Mouse (Mus musculus) megakaryocyte progenitor cell, adult 5-6 weeks (primary cell): ENCODE measurements at regions not wholly inside any gene's neighbourhood (a gene's known extent, or its start where the extent isn't known, plus 50 kb on each side); places are given as distances from the start of the nearest gene placed in this dataset.

Source experiments
- ATAC-seq: replicated peaks from 2 replicates; pipeline ENCODE4 v1.8.0; 2016; ENCODE audit warnings: mild to moderate bottlenecking, moderate TSS enrichment, inconsistent platforms; ENCODE audit not compliant: poor library complexity

DNA sequence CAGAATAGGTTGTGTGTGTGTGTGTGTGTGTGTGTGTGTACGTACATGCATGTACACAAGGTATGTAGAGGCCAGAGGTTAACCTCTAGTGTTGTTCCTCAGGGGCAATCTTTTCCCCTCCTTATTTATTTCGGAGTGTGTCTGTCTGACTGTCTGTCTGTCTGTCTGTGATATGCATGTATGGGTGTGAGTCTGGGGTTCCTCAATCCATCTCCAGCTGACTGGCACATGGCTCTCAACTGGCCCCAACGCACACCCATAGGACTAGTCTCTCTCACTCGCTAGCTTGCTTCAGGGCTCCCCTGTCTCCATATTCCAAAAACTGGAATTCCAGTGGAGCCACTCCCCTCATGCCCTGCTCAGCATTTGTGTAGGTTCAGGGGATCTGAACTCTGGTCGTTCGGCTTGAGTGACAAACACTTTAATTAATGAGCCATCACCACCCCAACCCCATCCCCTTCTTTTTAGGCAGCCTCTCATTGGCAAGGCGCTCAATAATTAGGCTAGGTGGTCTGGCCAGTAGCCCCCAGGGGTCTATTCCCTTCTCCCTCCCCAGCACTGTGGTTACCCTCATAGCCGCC, 200.7 kb upstream of the Klf3 start:
- no peak for ATAC-seq

DNA sequence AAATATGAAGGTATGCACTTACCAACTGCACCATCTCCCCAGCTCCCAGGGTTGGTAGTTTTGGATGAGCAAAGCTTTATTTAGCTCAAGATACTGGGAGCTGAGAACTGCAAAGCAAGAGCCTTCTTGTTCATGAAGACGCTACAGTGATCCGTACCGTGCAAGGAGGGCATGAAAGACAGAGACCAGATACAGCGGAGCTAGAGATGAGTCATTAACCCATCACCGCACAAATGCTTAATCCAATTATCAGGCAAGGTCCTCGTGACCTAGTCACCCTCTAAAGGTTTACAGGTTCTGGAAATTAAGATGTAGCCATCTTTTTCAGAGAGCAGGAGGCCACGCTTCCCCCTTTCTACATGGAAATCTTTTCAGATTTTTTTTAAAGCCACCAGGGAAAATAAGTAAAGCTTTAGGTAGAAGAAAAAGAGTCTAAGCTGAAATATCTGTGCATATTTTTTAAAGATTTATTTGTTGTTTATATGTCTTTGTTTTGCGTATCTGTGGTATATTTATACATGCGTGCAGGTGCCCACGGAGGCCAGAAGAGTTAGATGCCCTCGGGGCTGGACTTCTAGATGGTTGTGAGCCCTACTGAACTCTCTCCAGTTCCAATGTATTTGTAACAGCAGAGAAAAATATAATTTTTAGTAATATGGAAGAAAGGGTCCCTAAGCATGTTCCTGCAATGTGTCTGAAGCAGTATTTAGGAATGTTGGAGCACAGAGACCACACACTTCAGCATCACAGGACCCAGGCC, 200.0 kb upstream of the Klf3 start:
- ATAC-seq = no peak

DNA sequence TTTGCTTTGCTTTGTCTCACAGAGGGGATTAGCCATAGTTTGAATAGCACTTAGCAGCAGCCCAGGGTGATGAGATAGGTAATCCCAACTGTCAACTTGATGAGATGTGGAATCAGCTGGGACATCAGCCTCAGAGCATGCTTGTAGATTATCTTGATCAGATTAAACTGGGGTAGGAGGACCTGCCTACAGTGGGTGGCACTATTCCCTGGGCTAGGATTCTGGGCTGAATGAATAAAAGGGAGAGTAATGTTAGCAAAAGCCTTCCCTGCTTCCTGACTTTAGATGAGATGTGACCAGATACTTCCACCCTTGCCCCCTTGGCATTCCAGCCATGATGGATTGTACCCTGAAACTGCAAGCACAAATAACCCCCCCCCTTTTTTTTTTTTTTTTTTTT, 198.0 kb upstream of the Klf3 start:
- ATAC-seq = no peak

DNA sequence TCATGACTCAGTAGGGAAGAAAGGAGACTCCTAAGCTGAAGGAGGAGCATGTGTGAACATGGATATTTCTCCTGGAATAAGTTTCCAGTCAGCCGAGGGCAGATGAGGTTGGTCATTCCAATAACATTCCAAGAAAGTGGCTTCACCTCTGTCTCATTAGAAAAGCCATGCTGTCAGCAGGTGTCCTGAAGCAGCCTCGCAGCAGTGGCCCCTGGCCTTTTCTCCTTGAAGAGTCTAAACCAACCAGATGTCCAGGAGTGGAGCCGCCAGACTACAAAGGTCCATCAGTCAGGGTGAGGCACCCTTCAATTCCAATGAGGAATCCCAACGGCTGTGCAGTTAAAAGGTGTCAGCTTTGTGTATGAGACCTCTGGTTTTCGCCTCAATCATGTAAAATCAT, 197.2 kb upstream of the Klf3 start:
- ATAC-seq = no peak

DNA sequence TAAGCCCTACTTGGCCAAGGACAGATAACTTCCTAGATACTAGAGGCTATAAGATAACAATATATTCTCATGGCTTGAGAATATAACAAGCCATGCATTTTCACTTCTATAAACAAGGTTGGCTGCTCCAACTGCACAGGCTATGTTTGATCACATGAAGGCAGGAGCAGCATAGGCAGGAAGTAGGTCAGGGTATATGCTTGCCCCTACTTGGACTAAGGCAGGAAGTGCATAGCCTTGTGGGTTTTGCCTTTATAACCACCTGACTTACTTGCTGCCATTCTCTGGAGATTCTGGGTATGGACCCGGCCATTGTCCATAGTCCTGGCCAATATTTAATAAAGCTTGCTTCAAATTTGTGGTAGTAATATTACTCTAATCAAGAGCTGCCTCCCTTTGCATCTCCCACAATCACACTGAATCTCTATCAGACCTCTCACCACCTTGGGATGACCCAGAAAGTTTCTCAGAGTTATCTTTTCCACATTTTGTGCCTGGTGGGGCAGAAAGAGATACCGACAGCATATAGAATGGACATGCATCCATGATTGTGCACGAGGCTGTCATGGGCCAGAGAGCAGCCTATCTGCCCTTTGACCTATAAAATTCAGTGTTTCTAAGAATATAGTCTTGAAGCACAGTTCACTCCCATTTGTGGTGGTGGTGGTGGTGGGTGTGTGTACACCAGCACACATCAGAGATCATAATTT, 193.7 kb upstream of the Klf3 start:
- peak; percentile 24; the same call in 1 of the 2 replicates for ATAC-seq

DNA sequence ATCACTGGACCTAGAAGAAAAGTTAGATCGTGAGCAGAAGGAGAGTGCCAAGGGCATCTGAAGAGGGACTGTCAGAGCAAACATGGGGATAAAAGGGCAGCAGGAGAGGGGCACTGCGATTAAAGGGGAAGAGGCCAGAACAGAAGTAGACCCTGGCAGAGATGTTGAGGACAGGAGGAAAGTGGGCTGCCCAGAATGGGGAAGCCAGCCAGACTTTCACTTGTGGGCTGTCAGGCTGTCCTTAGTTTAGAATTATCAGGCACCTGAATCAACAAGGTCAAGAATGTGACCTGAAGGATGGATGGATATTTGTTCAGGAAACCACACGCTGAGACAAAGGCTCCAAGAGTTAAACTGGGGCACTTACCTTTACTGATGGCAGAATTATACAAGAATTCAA, 193.0 kb upstream of the Klf3 start:
- ATAC-seq = peak; percentile 60

DNA sequence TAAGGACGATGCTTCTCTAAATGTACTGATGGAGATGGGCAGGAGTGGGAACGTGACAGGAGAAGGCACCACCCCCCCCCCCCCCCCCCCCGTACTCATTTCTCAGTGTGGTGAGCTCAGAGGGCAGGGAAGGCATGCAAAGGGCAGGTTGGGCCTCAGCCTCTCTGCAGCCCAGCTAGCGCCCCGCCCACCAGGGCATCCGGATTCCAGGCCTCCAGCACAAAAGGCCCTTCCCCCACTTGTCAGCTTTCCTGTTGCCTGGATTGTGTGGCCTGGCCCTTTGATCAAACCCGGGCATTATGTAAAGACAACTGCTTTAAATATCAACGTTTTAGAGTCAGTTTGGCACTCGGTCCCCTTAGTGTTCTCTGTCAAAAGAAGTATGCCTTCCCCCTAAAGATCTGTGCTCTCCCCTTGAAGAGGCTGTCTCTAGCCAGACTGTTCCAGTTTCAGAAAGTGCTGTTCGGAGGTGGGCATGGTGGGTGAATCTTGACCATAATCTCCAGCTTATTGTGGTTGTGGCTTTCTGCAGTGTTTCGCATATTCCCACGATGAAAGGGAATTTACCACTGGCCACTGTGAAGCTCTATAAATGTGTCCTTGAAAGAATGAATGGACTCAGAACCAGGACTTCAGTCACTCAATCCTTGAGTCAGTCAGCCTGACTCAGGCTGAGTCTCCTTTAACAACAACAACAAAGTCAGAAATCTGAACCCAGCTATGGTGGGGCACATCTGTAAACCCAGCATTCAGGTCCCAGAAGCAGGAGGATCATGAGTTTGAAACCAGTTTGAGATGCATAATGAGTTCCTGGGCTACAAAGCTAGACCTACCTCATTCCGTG, 192.4 kb upstream of the Klf3 start:
- peak; percentile 54 for ATAC-seq

DNA sequence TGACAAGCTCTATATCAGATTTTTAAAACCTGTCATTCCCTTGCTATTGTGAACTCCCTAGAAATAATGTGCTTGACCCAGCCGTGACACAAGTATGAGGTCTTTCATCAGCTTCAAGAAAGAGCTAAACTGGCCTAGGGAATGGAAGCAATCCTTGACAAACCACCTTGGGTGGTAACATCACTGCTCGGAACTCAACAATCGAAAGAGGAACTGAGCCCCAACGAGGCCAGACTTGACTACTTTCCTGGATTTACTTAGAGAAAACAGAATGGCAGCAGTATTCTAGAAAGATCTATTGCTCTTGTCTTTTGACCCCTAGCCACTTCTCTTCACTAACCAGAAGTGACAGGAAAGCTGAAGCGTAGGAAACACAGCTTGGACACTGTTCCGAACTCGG, 191.2 kb upstream of the Klf3 start:
- peak; percentile 54; the same call in 1 of the 2 replicates for ATAC-seq

DNA sequence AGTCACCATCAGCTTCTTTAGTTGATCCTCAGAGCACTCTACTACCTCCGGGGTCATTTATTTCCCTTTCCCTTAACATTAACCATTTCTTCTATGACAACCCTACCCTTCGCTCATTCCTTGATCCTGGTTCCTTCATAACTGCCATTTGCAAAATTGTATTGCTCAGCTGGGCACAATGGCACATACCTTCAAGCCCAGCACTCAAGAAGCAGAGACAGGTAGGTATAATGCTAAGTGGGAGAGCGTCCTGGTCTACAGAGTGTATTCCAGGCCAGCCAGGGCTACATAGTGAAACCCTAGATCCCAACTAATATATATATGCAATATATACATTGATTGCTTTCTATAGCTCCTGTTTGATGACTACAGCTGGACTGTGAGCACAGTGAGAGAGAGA, 189.5 kb upstream of the Klf3 start:
- no peak for ATAC-seq

DNA sequence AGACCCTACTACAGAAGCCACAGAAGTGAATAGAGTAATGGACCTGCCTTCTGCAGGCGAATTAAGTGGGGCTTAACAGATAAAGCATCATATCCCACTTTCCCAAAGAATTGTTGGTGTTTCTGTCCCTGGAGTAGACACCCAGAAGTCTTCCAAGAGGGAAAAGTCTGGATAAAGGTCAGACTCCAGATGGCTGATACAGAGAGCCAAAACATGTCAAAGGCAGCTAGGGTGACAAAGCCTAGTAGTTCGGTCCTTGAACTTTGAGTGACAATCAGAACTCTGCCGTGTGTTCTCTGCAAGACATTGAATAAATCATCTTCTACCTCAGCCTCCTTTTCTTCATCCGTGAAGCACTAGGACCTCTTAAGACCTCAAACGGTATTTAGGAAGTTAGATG, 185.1 kb upstream of the Klf3 start:
- ATAC-seq = no peak

DNA sequence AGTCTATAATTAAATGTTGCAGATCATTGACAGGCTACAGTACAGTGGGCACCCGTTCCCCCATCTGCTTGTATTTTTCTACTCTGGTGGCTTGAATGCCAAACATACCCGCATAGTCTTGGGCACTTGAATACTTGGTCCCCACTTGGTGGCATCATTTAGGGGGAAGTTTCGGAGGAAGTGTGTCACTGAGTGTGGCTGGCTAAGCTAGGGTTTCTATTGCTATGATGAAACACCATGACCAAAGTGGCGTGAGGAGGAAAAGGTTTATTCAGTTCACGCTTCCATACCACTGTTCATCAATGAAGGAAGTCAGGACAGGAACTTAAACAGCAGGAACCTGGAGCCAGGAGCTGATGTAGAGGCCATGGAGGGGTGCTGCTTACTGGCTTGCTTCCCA, 183.4 kb upstream of the Klf3 start:
- peak; percentile 94 for ATAC-seq

DNA sequence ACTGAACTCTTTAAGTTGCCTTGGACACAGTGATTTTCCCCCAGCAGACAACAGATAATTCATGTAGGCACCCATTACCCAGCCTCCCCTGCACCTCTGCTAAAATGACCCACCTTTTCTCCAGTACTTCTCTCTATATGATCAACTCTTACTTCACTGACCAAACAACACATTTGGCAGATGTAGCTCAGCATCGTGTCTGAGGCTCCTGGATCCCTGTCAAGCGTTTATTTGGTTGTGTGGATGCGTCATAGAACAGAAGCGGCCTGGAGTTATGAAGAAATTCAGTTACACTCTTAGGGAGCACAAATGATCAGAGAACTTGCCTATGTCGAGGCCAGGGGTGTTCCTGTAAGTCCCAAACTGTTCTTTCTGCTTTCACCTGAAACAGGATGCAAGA, 182.5 kb upstream of the Klf3 start:
- ATAC-seq = no peak

DNA sequence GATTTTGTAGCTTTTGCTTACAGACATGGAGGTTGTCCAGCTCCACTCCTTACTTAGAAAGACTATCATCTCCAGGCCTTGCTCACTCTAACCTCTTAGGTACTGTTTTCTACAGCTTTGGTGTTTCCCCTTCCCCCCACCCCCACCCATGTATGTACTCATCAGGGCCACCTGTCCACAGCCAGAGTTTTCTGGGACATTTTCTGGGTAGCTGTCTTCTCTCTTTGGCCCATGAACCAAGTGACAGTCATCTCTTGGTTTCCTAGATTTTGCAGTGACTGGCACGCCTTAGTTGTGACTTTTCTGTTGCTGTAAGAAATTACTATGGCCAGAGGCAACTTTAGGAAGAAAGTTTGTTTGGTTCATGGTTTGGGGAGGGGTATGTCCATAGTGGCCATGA, 181.8 kb upstream of the Klf3 start:
- ATAC-seq = no peak

DNA sequence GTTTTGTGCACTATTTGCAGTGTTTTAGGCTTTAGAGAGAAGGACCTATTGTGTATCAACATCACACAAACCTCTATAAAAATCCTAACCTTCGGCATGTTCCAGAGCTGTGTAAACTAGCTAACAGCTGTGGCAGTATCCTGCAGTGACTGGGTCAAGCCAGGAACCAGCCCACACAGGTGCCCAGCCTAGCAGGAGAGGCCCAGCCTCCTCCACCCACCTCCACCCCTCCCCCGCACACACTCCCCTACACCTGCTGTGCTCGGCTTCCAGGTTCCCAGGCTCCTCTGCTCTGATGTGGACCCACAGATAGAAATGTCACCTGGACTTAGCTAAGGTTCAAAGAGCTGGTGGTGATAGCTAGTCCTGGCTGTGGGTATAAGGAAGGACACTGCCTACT, 179.5 kb upstream of the Klf3 start:
- ATAC-seq = no peak

DNA sequence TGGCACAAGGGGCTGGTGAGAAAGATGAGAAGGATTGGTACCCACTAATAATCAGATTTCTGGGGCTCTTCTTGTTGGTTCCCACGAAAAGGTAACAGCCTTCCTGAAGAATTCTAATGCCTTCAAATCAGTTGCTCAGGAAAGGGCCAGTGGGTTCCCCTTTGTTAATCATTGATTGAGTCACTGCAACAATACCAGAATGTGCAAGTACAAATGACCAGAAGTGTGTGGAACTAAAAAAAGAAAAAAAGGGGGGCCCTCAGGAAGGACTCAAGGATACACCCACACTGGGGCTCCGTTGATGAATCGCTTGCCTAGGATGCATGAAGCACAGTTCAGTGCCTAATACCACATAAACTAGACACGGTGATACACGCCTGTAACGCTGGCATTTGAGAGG, 179.0 kb upstream of the Klf3 start:
- ATAC-seq = no peak

DNA sequence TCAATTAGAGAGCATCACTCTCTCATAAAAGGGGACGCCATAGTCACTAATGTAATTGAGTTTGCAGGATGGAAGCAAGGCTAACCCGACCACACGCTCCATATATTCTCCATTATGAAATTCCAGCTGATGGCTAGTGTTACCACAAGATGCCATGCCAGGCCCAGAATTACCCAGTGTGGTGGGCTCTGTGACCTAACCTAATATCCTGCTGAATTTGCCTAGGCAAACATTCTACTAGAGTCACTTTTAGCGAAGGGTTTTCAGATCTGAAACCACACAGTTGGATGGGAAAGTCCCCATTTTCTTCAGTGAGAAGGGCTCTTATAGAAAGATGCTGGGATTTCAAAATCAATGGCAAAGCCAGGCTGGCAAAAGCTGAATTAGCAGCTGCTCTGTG, 177.8 kb upstream of the Klf3 start:
- no peak for ATAC-seq

DNA sequence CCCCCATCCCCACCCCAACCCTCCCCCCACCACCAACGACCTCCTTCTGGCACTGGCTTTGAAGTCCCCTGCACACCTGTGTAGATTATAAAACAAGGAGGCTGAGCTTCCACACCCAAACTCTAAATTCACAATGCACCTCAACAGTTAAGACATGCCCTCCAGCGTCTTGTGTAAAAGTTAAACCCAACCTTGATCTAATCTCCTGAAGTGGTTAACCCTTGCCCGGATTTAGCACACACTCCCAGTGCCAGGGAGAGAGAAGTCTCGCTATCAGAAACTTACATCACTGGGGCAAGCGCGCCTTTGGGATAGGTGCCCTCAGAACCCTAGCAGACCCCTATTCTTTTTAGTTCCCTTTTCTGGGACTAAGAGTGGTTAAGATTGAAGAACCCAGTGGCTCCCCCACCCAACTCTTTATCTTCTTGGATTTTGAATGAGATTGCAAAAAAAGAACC, 177.3 kb upstream of the Klf3 start:
- peak; percentile 57 for ATAC-seq

DNA sequence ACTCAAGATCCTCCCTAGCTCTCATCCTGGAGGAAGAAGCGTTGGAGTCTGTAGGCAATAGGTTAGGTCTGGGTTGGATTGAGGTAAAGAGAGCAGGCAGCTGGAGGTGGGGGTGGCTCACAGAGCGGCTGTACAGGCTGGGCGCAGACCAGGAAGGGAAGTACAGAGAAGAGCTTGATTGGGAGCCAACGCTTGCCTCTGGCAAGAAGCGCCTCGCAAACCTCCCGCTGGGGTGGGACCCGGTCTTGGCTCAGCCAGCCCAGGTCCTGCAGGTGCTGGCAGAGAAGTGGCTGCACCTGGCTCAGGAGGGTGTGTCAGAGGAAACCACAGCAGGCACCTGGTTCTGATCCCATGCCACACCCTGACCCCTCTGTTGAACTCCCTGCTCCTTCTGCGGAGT, 176.8 kb upstream of the Klf3 start:
- ATAC-seq = peak; percentile 78

DNA sequence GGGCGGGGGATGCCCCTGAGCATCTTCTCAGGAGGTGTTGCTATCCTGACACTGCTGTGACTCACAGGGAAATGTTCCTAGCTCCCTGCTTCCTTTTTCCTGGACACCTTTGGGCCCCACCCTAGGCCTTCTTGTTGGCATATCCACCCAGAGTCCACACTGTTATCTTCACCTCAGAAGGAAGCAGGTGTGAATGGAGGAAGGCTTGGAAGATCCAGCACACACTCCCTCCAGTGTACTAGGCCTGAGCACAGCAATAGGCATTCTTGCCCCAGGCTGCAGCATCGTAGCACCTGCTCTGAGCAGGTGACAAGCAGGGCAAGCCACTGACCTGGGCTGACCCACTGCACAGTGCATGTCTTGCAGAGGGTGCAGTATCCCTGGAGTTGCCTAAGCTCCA, 172.6 kb upstream of the Klf3 start:
- no peak for ATAC-seq

DNA sequence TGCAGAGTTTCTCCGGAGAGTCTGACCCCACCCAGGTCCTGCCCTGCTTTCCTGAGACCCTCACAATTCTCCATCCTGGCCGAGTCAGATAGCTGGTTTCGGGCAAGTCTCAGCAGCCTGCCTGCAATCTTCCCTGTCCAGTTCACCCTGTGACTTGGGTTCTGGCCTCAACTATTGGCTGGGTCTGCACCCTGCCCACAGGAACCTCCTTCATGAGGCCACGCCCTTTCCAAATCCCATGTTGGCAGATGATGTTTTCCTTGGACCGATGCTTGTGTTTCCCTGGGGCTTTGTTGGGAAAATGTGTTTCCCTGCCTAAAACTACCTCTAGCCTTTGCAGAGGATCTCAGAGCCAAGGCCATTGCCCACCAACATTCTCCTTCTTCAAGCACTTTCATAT, 171.0 kb upstream of the Klf3 start:
- ATAC-seq = no peak

DNA sequence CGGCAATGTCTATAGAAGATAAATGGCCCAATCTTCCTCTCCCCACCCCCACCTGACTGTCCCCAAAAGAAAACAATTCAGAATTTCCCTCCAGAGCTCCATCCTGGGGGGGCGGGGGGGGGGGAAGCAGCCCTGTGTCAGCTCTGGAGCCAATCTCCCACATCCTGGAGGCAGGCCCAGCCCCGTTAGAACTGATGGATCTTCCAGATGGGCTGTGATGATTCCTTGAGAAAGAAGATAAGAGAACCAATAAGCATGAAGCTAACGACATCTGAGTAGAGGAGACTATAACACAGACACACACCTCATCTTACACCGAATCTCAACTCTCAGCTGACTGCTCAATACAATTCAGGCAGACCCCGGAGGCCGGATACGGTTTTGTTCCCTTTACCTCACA, 169.2 kb upstream of the Klf3 start:
- ATAC-seq = no peak
